Mouse (Mus musculus) kidney, adult 11 months (tissue): ENCODE results near the gene Fbxo21.

Experiments used
- DNase-seq: peaks from one replicate; pipeline ENCODE4 v3.0.0; 2022

Gene Fbxo21

GRCm38 (mm10) chr5:117976657-117977500, at the start of gene Fbxo21:
Gene Fbxo21, plus strand, starts transcription at chr5:117976730.
- peak; percentile 97 for DNase-seq

- DNase-seq = no peak
Measured at GRCm38 (mm10) chr5:117928553-117928952, 48.0 kb upstream of the Fbxo21 start.

- DNase-seq = no peak
Measured at GRCm38 (mm10) chr5:117932222-117932621, 44.3 kb upstream of the Fbxo21 start.

- DNase-seq = peak; percentile 57
Measured at GRCm38 (mm10) chr5:117932862-117933261, 43.7 kb upstream of the Fbxo21 start.

GRCm38 (mm10) chr5:117936346-117936745, 40.2 kb upstream of the Fbxo21 start:
- no peak for DNase-seq

- no peak for DNase-seq
Measured at GRCm38 (mm10) chr5:117937186-117937585, 39.3 kb upstream of the Fbxo21 start.

GRCm38 (mm10) chr5:117938182-117938581, 38.3 kb upstream of the Fbxo21 start:
- DNase-seq = peak; percentile 46

GRCm38 (mm10) chr5:117939402-117939801, 37.1 kb upstream of the Fbxo21 start:
- no peak for DNase-seq

- DNase-seq = no peak
Measured at GRCm38 (mm10) chr5:117941552-117941951, 35.0 kb upstream of the Fbxo21 start.

GRCm38 (mm10) chr5:117946605-117947004, 29.9 kb upstream of the Fbxo21 start:
- no peak for DNase-seq

GRCm38 (mm10) chr5:117949393-117949792, 27.1 kb upstream of the Fbxo21 start:
- no peak for DNase-seq

- no peak for DNase-seq
Measured at GRCm38 (mm10) chr5:117953893-117954292, 22.6 kb upstream of the Fbxo21 start.

GRCm38 (mm10) chr5:117954429-117954828, 22.1 kb upstream of the Fbxo21 start:
- DNase-seq = no peak

GRCm38 (mm10) chr5:117955675-117956420, 20.7 kb upstream of the Fbxo21 start:
- peak; percentile 30 for DNase-seq

- DNase-seq = peak; percentile 43
Measured at GRCm38 (mm10) chr5:117964750-117965149, 11.8 kb upstream of the Fbxo21 start.

- peak; percentile 37 for DNase-seq
Measured at GRCm38 (mm10) chr5:117966956-117967355, 9.6 kb upstream of the Fbxo21 start.

- no peak for DNase-seq
Measured at GRCm38 (mm10) chr5:117967659-117968069, 8.9 kb upstream of the Fbxo21 start.

GRCm38 (mm10) chr5:117969681-117970427, 6.7 kb upstream of the Fbxo21 start:
- DNase-seq = no peak

- no peak for DNase-seq
Measured at GRCm38 (mm10) chr5:117976263-117976656, 270 bp upstream of the Fbxo21 start.

- DNase-seq = no peak
Measured at GRCm38 (mm10) chr5:117977501-117978158, 1.1 kb downstream of the Fbxo21 start.

- DNase-seq = no peak
Measured at GRCm38 (mm10) chr5:117978159-117978697, 1.7 kb downstream of the Fbxo21 start.

- DNase-seq = no peak
Measured at GRCm38 (mm10) chr5:117979082-117979481, 2.6 kb downstream of the Fbxo21 start.
